Mouse (Mus musculus): ENCODE results near the gene Srarp. TPM values are rescaled to one million over a fixed set of nuclear protein-coding genes. Genes with fewer than 3 reads are reported as not detected.

The Srarp gene
- polyA plus RNA-seq, 1 experiment from 2014 or later, result not detected

Other genes with a start within 250 kb of the Srarp start
- gene Rsg1, start 222.1 kb downstream of the Srarp start, polyA plus RNA-seq (2014; fragmentation: Nextera tagmentation; extraction: Ambion mirVana), result 4.5 and 4.6 TPM in 2 replicates
- gene Arhgef19, start 196.6 kb downstream of the Srarp start, polyA plus RNA-seq (2014; fragmentation: Nextera tagmentation; extraction: Ambion mirVana), result 2.3 and 2.5 TPM in 2 replicates
- 2.5 and 2.9 TPM in 2 replicates for gene Epha2, start 134.9 kb downstream of the Srarp start, polyA plus RNA-seq (2014; fragmentation: Nextera tagmentation; extraction: Ambion mirVana)
- gene Fam131c, start 67.9 kb downstream of the Srarp start, polyA plus RNA-seq (2014; fragmentation: Nextera tagmentation; extraction: Ambion mirVana), result 0.45 and 0.64 TPM in 2 replicates
- gene Clcnka, start 37.4 kb downstream of the Srarp start, polyA plus RNA-seq (2014; fragmentation: Nextera tagmentation; extraction: Ambion mirVana), result 0.19 TPM in 1 of 2 replicates, not detected in the other
- gene Clcnkb, start 20.1 kb downstream of the Srarp start, polyA plus RNA-seq (2014; fragmentation: Nextera tagmentation; extraction: Ambion mirVana), result not detected in 2 replicates
- gene Hspb7, start 15.3 kb downstream of the Srarp start, polyA plus RNA-seq (2014; fragmentation: Nextera tagmentation; extraction: Ambion mirVana), result 0.42 and 1.2 TPM in 2 replicates
- gene Zbtb17, start 8.5 kb upstream of the Srarp start, polyA plus RNA-seq (2014; fragmentation: Nextera tagmentation; extraction: Ambion mirVana), result 24.3 and 26.4 TPM in 2 replicates
- 9.1 and 10.4 TPM in 2 replicates for gene Spen, start 102.5 kb upstream of the Srarp start, polyA plus RNA-seq (2014; fragmentation: Nextera tagmentation; extraction: Ambion mirVana)
- 15.4 and 17.0 TPM in 2 replicates for gene Fblim1, start 170.0 kb upstream of the Srarp start, polyA plus RNA-seq (2014; fragmentation: Nextera tagmentation; extraction: Ambion mirVana)
- gene Tmem82, start 182.5 kb upstream of the Srarp start, polyA plus RNA-seq (2014; fragmentation: Nextera tagmentation; extraction: Ambion mirVana), result 3.3 and 3.7 TPM in 2 replicates
- gene Slc25a34, start 187.7 kb upstream of the Srarp start, polyA plus RNA-seq (2014; fragmentation: Nextera tagmentation; extraction: Ambion mirVana), result not detected in 2 replicates
- gene Plekhm2, start 228.8 kb upstream of the Srarp start, polyA plus RNA-seq (2014; fragmentation: Nextera tagmentation; extraction: Ambion mirVana), result 2.1 and 3.4 TPM in 2 replicates
- gene Rsc1a1, start 249.5 kb upstream of the Srarp start, polyA plus RNA-seq (2014; fragmentation: Nextera tagmentation; extraction: Ambion mirVana), result 2.7 TPM in 1 of 2 replicates, not detected in the other

All from liver, embryonic 11.5 days (tissue).